Mouse (Mus musculus) kidney, adult 2 months (tissue): ENCODE data around the gene Mpst. TPM values are rescaled to one million over a fixed set of nuclear protein-coding genes. Genes with fewer than 3 reads are reported as not detected.

ENCODE experiments used
- DNase-seq: peaks from one replicate; pipeline ENCODE4 v3.0.0; 2021
- H3K27ac ChIP-seq: fragments of 200-500 bp; 2 replicates; pipeline ENCODE4 v1.5.1; 2012; ENCODE audit warnings: low read depth, low read length, control low read depth, inconsistent platforms; ENCODE audit not compliant: insufficient read depth
- H3K27me3 ChIP-seq: fragments of 200-500 bp; replicated peaks from 2 replicates; pipeline ENCODE4 v1.6.1; 2012; ENCODE audit warnings: mild to moderate bottlenecking, moderate library complexity, low read length, inconsistent platforms; ENCODE audit not compliant: control insufficient read depth, insufficient read depth
- H3K36me3 ChIP-seq: fragments of 200-500 bp; 2 replicates; pipeline ENCODE4 v1.6.1; 2012; ENCODE audit warnings: mild to moderate bottlenecking, moderate library complexity, low read length, inconsistent platforms; ENCODE audit not compliant: control insufficient read depth, insufficient read depth
- H3K4me1 ChIP-seq: fragments of 200-500 bp; 2 replicates; pipeline ENCODE4 v1.6.1; 2011; ENCODE audit warnings: low read length; ENCODE audit not compliant: control insufficient read depth, insufficient read depth
- H3K4me3 ChIP-seq: fragments of 200-500 bp; 2 replicates; pipeline ENCODE4 v1.5.1; 2011; ENCODE audit warnings: mild to moderate bottlenecking, low read depth, low read length, control low read depth; ENCODE audit not compliant: insufficient read depth
- CTCF ChIP-seq: fragments of 200-500 bp; conservative IDR thresholded peaks from 2 replicates; pipeline ENCODE4 v1.5.1; 2011; ENCODE audit warnings: low read depth, mild to moderate bottlenecking, control low read depth, low read length, moderate library complexity, mixed read lengths; ENCODE audit not compliant: insufficient read depth, insufficient read length
- POLR2A ChIP-seq: fragments of 200-500 bp; IDR thresholded peaks from one replicate; pipeline ENCODE4 v1.6.1; 2011; ENCODE audit warnings: low read depth, low read length, control low read depth
- WGBS: fragments of 180-500 bp; shearing (Covaris S2); methylation state at CpG from one replicate; pipeline ENCODE4 v1.1.7; 2018; 5-methylcytosine and 5-hydroxymethylcytosine counted together
- polyA plus RNA-seq: library from polyadenylated mRNA; depleted of rRNA; stranded (reverse); fragments of >200 nt; gene quantifications from 2 replicates; pipeline ENCODE4 v1.2.3, GENCODE M21; 2012; rRNA removed

Mpst gene
- 270 and 419 TPM in 2 replicates for polyA plus RNA-seq

GRCm38 (mm10) chr15:78406293-78406934 lies at the start of gene Mpst:
Mpst (plus strand) TSS chr15:78406416.
- WGBS: 1% methylated on average over 40 of the region's 40 CpGs
- Histone ChIP-seq H3K4me3 (peak within 1 kb of the TSS; percentile 79), H3K4me1 (peaks cover 37% of the 10 kb centered on the region), H3K27ac (peak within 1 kb of the TSS; percentile 91), H3K36me3 (no peaks in the 10 kb centered on the region), H3K27me3 (no peaks in the 10 kb centered on the region)
- TF ChIP-seq POLR2A: peak; percentile 55
- no peak for TF ChIP-seq CTCF
- peak; percentile 95 for DNase-seq

GRCm38 (mm10) chr15:78365916-78366315 lies 40.3 kb upstream of the Mpst start:
- Histone ChIP-seq H3K36me3 (no peaks in the 10 kb centered on the region), H3K27ac (no peak overlapping the region), H3K27me3 (no peaks in the 10 kb centered on the region), H3K4me3 (no peak overlapping the region), H3K4me1 (no peaks in the 10 kb centered on the region)
- DNase-seq: no peak
- WGBS: 49% methylated on average over 2 of the region's 2 CpGs
- no peak for TF ChIP-seq CTCF
- TF ChIP-seq POLR2A: no peak

- no peaks in the 10 kb centered on the region for H3K4me1 ChIP-seq
- TF ChIP-seq CTCF: no peak
- no peak for TF ChIP-seq POLR2A
- H3K27me3 ChIP-seq: no peaks in the 10 kb centered on the region
- 72% methylated on average over 8 of the region's 8 CpGs for WGBS
- H3K36me3 ChIP-seq: no peaks in the 10 kb centered on the region
- no peak for DNase-seq
- H3K27ac ChIP-seq: no peak overlapping the region
- H3K4me3 ChIP-seq: no peak overlapping the region
Observed at GRCm38 (mm10) chr15:78366875-78367274, 39.3 kb upstream of the Mpst start.

GRCm38 (mm10) chr15:78367811-78368210 lies 38.4 kb upstream of the Mpst start:
- Histone ChIP-seq H3K4me3 (no peak overlapping the region), H3K27me3 (no peaks in the 10 kb centered on the region), H3K36me3 (no peaks in the 10 kb centered on the region), H3K27ac (no peak overlapping the region), H3K4me1 (no peaks in the 10 kb centered on the region)
- no peak for DNase-seq
- WGBS: 74% methylated on average over 3 of the region's 3 CpGs
- no peak for TF ChIP-seq POLR2A
- TF ChIP-seq CTCF: no peak

- Histone ChIP-seq H3K4me1 (no peaks in the 10 kb centered on the region), H3K27ac (no peak overlapping the region), H3K27me3 (no peaks in the 10 kb centered on the region), H3K4me3 (no peak overlapping the region), H3K36me3 (no peaks in the 10 kb centered on the region)
- DNase-seq: peak; percentile 34
- 10% methylated on average over 8 of the region's 8 CpGs for WGBS
- TF ChIP-seq CTCF: peak; percentile 83
- no peak for TF ChIP-seq POLR2A
Observed at GRCm38 (mm10) chr15:78368926-78369346, 37.3 kb upstream of the Mpst start.

- Histone ChIP-seq H3K27ac (no peak overlapping the region), H3K4me3 (no peak overlapping the region), H3K27me3 (no peaks in the 10 kb centered on the region), H3K36me3 (no peaks in the 10 kb centered on the region), H3K4me1 (no peaks in the 10 kb centered on the region)
- no peak for TF ChIP-seq CTCF
- DNase-seq: no peak
- WGBS: 59% methylated on average over 1 of the region's 1 CpGs
Observed at GRCm38 (mm10) chr15:78369641-78370040, 36.6 kb upstream of the Mpst start.

- 58% methylated on average over 3 of the region's 3 CpGs for WGBS
- H3K27me3 ChIP-seq: no peaks in the 10 kb centered on the region
Observed at GRCm38 (mm10) chr15:78372796-78373195, 33.4 kb upstream of the Mpst start.

More at GRCm38 (mm10) chr15:78372796-78373195, 33.4 kb upstream of the Mpst start:
- TF ChIP-seq POLR2A (no peak), CTCF (no peak)
- Histone ChIP-seq H3K4me3 (no peak overlapping the region), H3K4me1 (no peaks in the 10 kb centered on the region), H3K27ac (no peak overlapping the region), H3K36me3 (no peaks in the 10 kb centered on the region)
- DNase-seq: no peak
